Mouse (Mus musculus) heart, postnatal 4 days (tissue): Measurements from ENCODE around the gene Btbd3. TPM values are rescaled to one million over a fixed set of nuclear protein-coding genes. Genes with fewer than 3 reads are reported as not detected.
"Not testable (repeated sequence)": the region's sequence is repeated elsewhere in the genome, so short reads cannot be mapped to it uniquely, and the experiment has no call there.

ENCODE experiments used
- DNase-seq: peaks from one replicate; pipeline ENCODE4 v3.0.0; 2021
- total RNA-seq, 2 experiments: library from RNA; stranded (reverse); gene quantifications; 2 replicates each; pipeline ENCODE4 v1.2.3; 2021

Gene Btbd3
- total RNA-seq, 2 experiments from 2014 or later, result 22.3 to 22.7 TPM

- DNase-seq, result no peak
Observed at GRCm38 (mm10) chr2:138280225-138280711, 23.9 kb downstream of the Btbd3 start.

- no peak for DNase-seq
Observed at GRCm38 (mm10) chr2:138281550-138282201, 25.3 kb downstream of the Btbd3 start.

- DNase-seq, result no peak
Observed at GRCm38 (mm10) chr2:138283372-138283771, 27.0 kb downstream of the Btbd3 start.

DNA sequence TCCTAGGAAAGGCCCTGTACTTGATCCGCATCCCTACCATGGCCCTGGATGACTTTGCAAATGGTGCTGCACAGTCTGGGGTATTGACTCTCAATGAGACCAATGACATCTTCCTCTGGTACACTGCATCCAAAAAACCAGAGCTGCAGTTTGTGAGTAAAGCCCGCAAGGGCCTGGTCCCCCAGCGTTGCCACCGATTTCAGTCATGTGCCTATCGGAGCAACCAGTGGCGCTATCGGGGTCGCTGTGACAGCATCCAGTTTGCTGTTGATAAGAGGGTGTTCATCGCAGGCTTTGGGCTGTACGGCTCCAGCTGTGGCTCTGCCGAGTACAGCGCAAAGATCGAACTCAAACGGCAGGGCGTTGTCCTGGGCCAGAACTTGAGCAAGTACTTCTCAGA is 27.5 kb downstream of the Btbd3 start:
- no peak for DNase-seq

GRCm38 (mm10) chr2:138285811-138286210 is 29.4 kb downstream of the Btbd3 start:
- DNase-seq, result no peak

DNA sequence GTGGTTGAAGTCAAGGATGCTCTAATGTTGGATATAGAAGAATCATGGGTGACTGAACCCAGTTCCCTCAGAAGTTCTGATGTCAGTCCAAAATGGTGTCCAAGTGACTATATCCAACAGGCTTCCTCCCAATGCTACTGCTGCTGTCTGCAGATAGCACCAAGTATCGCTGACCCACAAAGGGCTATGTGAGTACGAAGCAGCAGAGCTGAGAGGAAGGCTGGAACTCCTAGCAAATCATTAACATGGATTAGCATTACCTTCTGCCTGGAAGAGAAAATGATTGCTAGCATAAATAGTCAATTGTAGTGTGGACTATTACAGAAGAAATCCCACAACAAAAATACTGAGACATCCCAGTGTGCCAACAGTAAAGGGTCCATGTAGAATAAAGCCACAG is 33.8 kb downstream of the Btbd3 start:
- no peak for DNase-seq

DNA sequence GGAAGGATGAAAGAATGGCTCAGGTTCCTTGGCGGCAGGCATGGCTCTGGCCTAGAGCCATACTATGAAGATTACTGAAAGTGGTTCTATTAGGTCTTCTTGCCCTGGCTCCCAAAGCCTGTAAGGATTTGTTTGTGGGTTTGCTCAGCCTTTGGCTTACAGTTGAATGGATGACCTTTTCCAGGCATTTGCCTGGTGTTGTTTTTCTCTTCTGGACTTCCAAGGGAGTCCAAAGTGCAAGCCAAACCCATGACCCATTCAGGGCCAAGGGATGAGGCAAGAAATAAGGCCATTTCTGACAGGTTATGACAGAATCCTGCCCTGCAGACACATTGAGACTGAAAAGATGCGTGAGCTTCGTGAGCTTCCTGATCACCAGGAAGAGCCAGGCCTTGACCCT is 37.9 kb downstream of the Btbd3 start:
- DNase-seq, result no peak

DNA sequence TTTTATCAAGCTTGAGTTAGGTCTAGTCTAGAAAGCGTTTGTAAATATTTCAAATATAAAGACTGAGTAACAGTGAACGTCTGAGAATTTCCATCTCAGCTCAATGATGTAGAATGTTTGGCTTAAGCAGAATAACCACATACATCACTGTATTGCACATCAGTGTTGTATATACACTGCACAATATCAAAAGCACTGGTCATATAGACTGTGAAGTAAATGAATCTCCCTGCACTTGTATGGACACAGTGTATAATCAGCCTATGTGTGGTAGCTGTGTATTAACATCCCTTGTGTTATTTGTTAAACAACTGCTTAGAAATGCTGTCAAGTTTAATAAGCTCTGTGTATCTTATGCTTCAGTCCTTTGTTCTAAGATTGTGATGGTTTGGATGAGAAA is 49.9 kb downstream of the Btbd3 start:
- DNase-seq, result no peak

- DNase-seq, result no peak
Observed at GRCm38 (mm10) chr2:138315644-138316043, 59.3 kb downstream of the Btbd3 start.

DNA sequence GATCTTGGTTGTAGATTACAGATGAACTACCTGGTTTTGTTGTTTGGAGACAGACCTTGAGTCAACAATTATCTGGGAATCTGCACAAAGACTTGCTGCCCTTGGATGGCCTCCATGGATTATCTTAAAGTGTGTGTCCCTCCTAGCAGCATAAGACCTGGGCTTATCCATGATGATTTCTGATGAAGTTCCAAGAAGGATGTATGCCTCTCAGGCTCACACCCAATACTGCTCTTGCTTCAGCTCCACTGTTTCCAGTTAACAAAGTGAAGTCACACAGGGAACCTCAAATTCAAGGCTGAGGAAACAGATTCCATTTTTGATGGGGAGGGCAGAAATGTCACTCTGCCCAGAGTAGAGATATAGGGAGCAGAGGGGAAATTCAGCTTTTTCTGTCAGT is 64.0 kb downstream of the Btbd3 start:
- DNase-seq, result no peak

DNA sequence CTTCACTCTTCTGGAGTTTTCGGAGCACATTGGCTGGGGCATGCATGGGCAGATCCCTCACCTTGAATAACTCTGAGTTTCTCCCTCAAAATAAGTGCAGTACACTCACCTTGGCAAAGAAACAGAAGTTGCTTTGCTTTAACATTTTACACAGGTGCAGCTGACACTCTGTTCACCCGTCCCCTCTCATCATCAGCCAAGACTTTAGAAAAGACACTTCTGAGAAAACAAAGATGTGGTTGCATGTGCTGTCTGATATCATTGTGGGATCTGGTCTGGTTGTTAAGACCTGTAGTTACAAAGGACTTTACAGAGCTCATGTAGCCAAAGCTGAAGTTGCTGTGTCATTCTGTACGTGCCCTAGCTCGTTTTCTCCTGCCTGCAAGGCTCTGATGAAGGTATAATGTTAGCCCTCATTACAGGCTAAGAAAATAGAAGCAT is 64.7 kb downstream of the Btbd3 start:
- DNase-seq, result no peak

- no peak for DNase-seq
Observed at GRCm38 (mm10) chr2:138322270-138323114, 66.1 kb downstream of the Btbd3 start.

- no peak for DNase-seq
Observed at GRCm38 (mm10) chr2:138326367-138326766, 70.0 kb downstream of the Btbd3 start.

DNA sequence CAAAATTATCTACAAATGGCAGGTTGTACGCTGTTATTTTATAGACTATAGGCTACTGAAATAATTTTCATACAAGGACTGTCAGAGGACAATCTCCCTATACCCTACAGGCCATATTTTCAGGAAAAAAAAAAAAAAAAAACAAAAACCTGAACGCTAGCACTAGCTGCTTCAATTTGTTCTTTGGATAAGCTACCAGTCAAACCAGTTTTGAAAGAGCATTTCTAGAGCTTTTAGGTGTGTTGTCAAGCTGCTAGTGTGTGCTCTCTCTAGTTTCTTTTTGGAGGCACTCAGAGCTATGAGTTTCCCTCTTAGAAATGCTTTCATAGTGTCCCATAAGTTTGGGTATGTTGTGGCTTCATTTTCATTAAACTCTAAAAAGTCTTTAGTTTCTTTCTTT is 77.8 kb downstream of the Btbd3 start:
- not testable (repeated sequence) for DNase-seq

DNA sequence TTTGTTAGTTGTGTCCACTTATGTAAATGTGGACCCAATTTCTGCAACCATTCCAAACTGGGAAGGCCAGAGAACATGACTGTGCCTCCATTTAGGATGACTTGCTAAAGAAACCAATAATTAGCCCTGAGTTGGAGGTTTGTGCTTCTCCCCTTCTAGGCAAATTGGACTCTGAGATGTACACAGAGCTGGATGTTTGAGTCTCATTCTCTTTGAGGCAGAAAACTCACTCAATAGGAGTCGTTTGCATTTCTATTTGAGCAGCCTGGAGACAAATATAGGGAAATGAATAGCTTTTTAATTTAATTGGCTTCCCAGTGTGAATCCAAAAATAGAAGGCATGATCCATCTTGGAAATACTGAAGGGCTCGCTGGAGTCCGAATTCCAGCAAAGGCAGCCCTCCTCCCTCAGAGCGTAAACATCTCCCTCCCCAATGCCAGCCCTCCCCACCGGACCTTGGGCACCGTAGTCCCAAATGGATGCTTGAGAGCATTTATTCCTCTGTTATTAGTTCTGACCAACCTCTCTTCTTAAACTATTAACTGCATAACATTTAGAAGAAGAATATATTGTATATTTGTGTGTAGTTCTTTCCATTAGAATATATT is 81.6 kb downstream of the Btbd3 start:
- no peak for DNase-seq

GRCm38 (mm10) chr2:138338524-138338923 is 82.2 kb downstream of the Btbd3 start:
- no peak for DNase-seq

GRCm38 (mm10) chr2:138355366-138355765 is 99.0 kb downstream of the Btbd3 start:
- DNase-seq, result no peak

DNA sequence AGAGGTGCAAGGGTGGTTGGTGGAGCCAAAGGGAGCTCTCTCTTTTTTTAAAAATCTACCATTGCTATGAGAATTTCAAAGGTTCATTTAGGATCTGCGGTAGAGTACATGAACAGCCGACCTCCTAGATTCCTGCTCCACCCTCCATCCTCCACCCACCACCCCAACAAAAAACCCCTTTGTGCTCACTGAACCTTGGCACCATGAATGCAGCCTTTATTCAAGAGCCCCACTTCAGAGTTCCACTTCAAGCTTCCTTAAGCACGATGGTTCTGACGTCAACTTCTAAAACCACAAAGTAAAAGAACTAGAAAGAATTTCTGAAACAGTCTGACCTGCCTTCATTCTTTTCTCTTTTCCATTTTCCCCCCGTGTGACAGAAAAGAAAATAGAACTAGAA is 106.1 kb downstream of the Btbd3 start:
- no peak for DNase-seq

GRCm38 (mm10) chr2:138365391-138365790 is 109.0 kb downstream of the Btbd3 start:
- DNase-seq, result no peak

DNA sequence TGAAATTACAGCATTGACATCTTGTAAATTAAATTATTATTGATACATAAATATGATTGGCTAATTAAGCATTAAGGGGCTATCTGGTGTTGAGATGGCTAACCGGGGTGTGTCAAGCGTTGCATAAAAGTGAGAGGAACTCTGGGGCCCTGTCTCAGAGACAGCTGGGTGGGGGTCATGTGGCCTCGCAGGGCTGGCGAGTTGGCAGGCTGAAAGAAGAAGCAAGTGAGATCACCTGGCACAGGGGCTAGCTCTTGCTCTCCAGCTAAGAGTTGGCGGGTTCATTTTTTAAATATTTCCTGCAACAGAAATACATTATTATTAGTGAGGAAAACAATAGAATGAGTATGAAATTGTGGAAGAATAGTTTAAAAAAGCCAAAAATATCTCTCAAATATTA is 118.2 kb downstream of the Btbd3 start:
- no peak for DNase-seq

GRCm38 (mm10) chr2:138378855-138379254 is 122.5 kb downstream of the Btbd3 start:
- no peak for DNase-seq

DNA sequence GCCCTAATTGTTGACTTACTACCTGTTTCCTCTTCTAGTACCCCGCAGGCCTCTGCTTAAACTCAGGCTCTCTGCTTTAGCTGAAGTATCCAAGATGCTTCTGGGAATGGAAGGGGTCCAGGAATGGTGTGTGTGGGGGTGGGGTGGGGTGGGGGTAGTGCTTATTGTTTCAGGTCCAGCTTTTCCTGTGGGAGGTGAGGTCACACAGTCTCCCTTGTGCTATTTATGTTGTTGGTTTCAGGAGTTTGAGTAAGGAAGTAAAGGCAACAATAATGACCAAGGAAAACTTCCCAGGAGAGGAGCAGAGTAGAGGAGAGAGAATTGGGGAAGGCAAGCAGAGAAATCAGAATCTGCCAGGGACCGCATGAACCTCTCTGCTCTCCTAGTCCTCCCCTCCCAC is 128.4 kb downstream of the Btbd3 start:
- no peak for DNase-seq

GRCm38 (mm10) chr2:138388591-138388990 is 132.2 kb downstream of the Btbd3 start:
- no peak for DNase-seq
